ENCODE assay signal across 8 mouse cellular contexts in genomic region chr1:106036861-106037599, GRCm38 (mm10). TPM values are rescaled to one million over a fixed set of nuclear protein-coding genes. Genes with fewer than 3 reads are reported as not detected.
DNase-seq lines count a peak whose midpoint lies in the region; ATAC-seq lines count a peak whose summit lies in the region.

No protein-coding gene starts in this region.

- H3K4me3 ChIP-seq in hindbrain, embryonic 16.5 days (ENCODE audit: low read length) = no peak overlapping the region

- peak; percentile 72 for ATAC-seq in hindbrain, embryonic 16.5 days

- no peak overlapping the region for H3K27ac ChIP-seq in hindbrain, embryonic 16.5 days (ENCODE audit: low read depth, low read length)

- H3K9ac ChIP-seq in hindbrain, embryonic 16.5 days (ENCODE audit: low read depth, low read length) = no peak overlapping the region

- no peaks in the 10 kb centered on the region for H3K27me3 ChIP-seq in hindbrain, embryonic 16.5 days (replicated peaks; ENCODE audit: control insufficient read depth, insufficient read depth, low read length)

- H3K9me3 ChIP-seq in hindbrain, embryonic 16.5 days (ENCODE audit: control insufficient read depth, low read length) = no peaks in the 10 kb centered on the region

- no peak overlapping the region for H3K4me2 ChIP-seq in hindbrain, embryonic 16.5 days (ENCODE audit: low read length)

- DNase-seq in ZHBTc4 (ENCODE audit: low read depth, low spot score) = peak; percentile 85
- DNase-seq in cerebellum, postnatal 10 days = peak; percentile 87 to 92
- peak; percentile 56 to 68 for DNase-seq in frontal cortex, postnatal 25 days (ENCODE audit: low spot score in 2 of 2)
- DNase-seq in layer of hippocampus, postnatal 36 days = peak; percentile 61 to 70
- DNase-seq in lung, postnatal 25 days (ENCODE audit: low spot score) = peak; percentile 51
- DNase-seq in right cerebral cortex, adult 18-20 months = peak; percentile 63
- peak; percentile 45 to 76 for DNase-seq in urinary bladder, postnatal 4 days (ENCODE audit: low spot score in 2 of 2)

- H3K36me3 ChIP-seq in hindbrain, embryonic 16.5 days (ENCODE audit: control insufficient read depth, insufficient read depth, low read length) = peaks cover 4% of the 10 kb centered on the region; the same call in 1 of the 2 replicates

- 62% methylated on average over 19 of the region's 19 CpGs for WGBS in hindbrain, embryonic 16.5 days

- peaks cover 2% of the 10 kb centered on the region; the same call in 1 of the 2 replicates for H3K4me1 ChIP-seq in hindbrain, embryonic 16.5 days (ENCODE audit: control insufficient read depth, insufficient read depth, low read depth, low read length)

RNA-seq across cellular contexts. Expression of gene Zcchc2, which starts 46.8 kb away (rescaled TPM):
- polyA plus RNA-seq in hindbrain, embryonic 16.5 days (2015; fragmentation: Nextera tagmentation; extraction: Ambion mirVana) = 2.8 and 2.9 TPM in 2 replicates
- total RNA-seq in layer of hippocampus, postnatal 36 days (2021) = 10 to 100 TPM; 21.0 to 21.3 TPM
